Mouse (Mus musculus) gonadal fat pad, adult 2 months (tissue): Measurements from ENCODE around the gene Tekt5. TPM values are rescaled to one million over a fixed set of nuclear protein-coding genes. Genes with fewer than 3 reads are reported as not detected.

Experiments used
- DNase-seq: peaks from one replicate; pipeline ENCODE4 v3.0.0-alpha.2; 2012; ENCODE audit warnings: low read depth
- polyA plus RNA-seq: library from polyadenylated mRNA; depleted of rRNA; stranded (reverse); fragments of >200 nt; gene quantifications from 2 replicates; pipeline ENCODE4 v1.2.3, GENCODE M21; 2012; rRNA removed

Tekt5 gene
- polyA plus RNA-seq, 1 experiment, result 3.5 TPM

- DNase-seq, result no peak
Measured at GRCm38 (mm10) chr16:10336454-10337421, 58.6 kb downstream of the Tekt5 start.

- DNase-seq, result no peak
Measured at GRCm38 (mm10) chr16:10335953-10336352, 59.3 kb downstream of the Tekt5 start.

GRCm38 (mm10) chr16:10332732-10333131 is 62.6 kb downstream of the Tekt5 start:
- DNase-seq, result no peak

DNA sequence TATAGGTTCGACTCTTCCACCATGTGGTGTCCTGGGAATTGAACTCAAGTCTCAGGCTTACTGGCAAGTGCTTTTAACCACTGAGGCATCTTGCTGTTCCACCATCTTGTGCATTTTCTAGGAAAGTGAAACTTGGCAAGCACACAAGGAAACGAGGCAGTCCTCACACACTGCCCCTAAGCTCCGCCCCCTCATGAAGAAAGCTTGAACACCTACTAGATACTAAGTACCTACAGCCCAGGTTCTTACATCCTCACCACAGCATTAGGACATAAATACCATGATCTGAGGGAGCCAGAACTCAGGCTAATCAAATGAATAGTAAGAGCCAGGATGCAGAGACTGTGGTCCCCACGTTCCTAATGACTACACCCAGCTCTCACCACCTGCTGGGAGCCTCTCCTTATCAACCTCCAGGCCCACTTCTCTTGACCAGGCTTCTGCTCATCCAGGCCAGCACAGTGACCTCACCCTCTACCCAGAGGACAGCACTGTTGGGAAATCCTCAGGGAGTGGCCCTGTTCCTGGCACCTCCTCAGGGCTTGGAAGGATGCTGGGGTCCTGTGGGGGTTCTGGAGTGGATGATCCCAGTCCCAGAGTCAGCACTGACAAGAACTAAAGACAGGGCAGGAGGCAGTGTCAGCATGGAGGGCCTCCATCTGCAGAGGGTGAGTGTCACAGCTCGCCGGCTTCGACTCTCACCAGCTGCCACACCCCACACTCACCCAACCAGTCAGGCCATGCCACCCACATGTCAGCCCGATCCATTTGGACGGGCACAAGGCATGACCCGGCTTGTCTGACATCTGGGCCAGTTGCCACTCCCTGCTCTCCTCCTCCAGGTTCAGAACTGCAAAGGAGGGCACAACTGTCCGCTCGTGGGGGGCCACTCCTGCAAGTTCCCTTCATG is 64.4 kb downstream of the Tekt5 start:
- DNase-seq, result peak; percentile 68

- no peak for DNase-seq
Measured at GRCm38 (mm10) chr16:10327563-10328333, 67.5 kb downstream of the Tekt5 start.

GRCm38 (mm10) chr16:10319914-10320569 is 75.2 kb downstream of the Tekt5 start:
- no peak for DNase-seq

GRCm38 (mm10) chr16:10317197-10317544 is 78.1 kb downstream of the Tekt5 start:
- no peak for DNase-seq

- DNase-seq, result no peak
Measured at GRCm38 (mm10) chr16:10316493-10317196, 78.6 kb downstream of the Tekt5 start.

DNA sequence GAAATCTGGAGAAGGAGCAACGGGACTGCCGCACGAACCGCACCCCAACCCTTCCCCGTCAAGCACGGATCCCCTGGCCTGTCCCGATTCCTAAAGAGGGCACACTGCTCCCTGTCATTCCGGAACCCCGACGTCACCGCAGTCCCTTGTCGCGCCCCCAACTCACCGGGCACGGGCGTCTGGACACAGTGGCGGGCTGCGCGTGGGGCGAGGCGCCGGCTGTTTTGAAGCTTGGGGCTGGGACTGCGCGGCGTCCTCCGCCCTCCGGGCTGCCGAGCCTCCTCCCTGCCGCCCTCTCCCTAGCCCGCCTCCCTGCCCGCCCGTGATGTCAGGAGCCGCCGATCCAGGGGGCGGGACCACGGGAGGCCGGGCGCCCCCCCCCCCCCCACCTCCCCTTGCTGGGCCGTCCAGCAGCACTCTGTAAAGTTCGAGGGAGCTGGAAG is 81.6 kb downstream of the Tekt5 start, which contains the start of gene Emp2:
Gene Emp2 (minus strand): TSS at position 323 of the 443 bp plus-strand sequence.
- no peak for DNase-seq

GRCm38 (mm10) chr16:10313226-10313625 is 82.1 kb downstream of the Tekt5 start:
- no peak for DNase-seq

DNA sequence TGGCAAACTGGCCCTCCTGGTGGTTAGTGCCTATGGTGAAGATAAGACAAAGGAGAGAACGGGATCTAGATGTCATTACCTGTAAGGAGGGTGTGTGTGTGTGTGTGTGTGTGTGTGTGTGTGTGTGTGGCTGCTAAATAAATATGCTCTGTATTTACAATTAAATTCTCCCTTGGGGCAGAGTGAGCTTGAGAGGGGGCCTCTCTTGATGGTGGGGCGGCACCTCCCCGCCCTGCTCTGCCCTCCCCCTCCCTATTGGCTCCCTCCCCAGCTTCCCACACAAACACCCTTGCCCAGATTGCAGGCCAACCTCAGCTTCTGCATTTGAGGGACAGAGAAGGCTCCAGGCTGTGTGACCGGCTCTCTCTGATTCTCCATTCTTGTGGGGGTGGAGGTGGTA is 83.3 kb downstream of the Tekt5 start:
- DNase-seq, result no peak

- no peak for DNase-seq
Measured at GRCm38 (mm10) chr16:10311086-10311485, 84.2 kb downstream of the Tekt5 start.

GRCm38 (mm10) chr16:10310507-10310906 is 84.8 kb downstream of the Tekt5 start:
- no peak for DNase-seq

Other genes starting within 250 kb of the Tekt5 start
- gene Rpl39l, start 225.3 kb downstream of the Tekt5 start, polyA plus RNA-seq, result 1.1 and 1.7 TPM in 2 replicates
- not detected in 2 replicates for gene Atf7ip2, start 202.8 kb downstream of the Tekt5 start, polyA plus RNA-seq
- gene Emp2, start 81.5 kb downstream of the Tekt5 start, polyA plus RNA-seq, result 36.4 and 39.8 TPM in 2 replicates
- gene Nubp1, start 16.5 kb upstream of the Tekt5 start, polyA plus RNA-seq, result 22.6 and 29.6 TPM in 2 replicates
- 1.3 and 1.4 TPM in 2 replicates for gene Tvp23a, start 51.9 kb upstream of the Tekt5 start, polyA plus RNA-seq
- gene Ciita, start 84.6 kb upstream of the Tekt5 start, polyA plus RNA-seq, result 3.3 and 3.5 TPM in 2 replicates
- 32.0 and 36.9 TPM in 2 replicates for gene Dexi, start 147.6 kb upstream of the Tekt5 start, polyA plus RNA-seq
- 18.4 and 19.9 TPM in 2 replicates for gene Clec16a, start 149.8 kb upstream of the Tekt5 start, polyA plus RNA-seq